Comparison of ENCODE assay signal across 7 mouse cellular contexts in the genomic region with DNA sequence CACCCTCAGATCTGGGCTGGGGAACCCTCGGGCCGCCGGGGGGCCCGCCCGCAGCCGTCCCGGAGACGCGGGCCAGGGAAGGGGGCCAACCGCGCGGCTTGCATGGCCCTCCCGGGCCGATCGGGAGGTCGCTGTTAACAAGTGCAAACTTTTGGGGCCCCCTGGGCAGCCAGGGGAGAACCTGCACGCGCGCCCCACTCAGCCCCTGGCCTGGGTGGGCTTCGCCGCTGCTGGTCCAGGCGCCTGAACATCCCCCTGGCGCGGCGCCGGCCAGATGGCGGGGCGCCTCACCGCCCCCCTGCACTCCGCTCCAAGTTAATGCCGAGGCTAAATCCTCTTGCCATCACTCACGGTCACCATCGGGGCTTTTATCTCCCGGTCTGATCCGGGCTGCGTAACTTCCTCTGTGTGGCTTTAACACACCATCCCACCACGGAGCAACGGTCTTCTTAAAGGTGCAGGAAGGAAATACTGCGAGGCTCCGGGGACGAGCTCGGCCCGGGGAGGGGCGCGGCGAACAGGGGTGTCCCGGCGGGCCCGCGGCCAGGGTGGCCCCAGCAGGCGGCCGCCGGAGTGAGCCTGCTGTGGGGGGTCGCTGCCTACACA. TPM values are rescaled to one million over a fixed set of nuclear protein-coding genes. Genes with fewer than 3 reads are reported as not detected.
DNase-seq lines count a peak whose midpoint lies in the region; ATAC-seq and TF ChIP-seq lines count a peak whose summit lies in the region.

A gene (minus strand): TSS at position 407 of the 606 bp plus-strand sequence.

- TF ChIP-seq POLR2A in MEL (IDR thresholded peaks at IDR 0.05; ENCODE audit: control insufficient read depth in 1 of 2, insufficient read depth in 1 of 2, low read depth in 1 of 2, low read length in 2 of 2, poor library complexity in 1 of 2), result peak; percentile 79 to 90

- H3K4me3 ChIP-seq in MEL (ENCODE audit: control insufficient read depth in 1 of 2, insufficient read depth in 1 of 2, low read depth in 2 of 2, low read length in 2 of 2), result peak within 1 kb of the TSS; percentile 80 to 81
- peak within 1 kb of the TSS; percentile 58 for H3K4me3 ChIP-seq in forebrain, embryonic 16.5 days (replicated peaks; ENCODE audit: low read length)
- H3K4me3 ChIP-seq in lung, embryonic 15.5 days, result peak within 1 kb of the TSS; percentile 63

- ATAC-seq in forebrain, embryonic 16.5 days, result peak; percentile 32
- ATAC-seq in hematopoietic stem cell, adult 5-6 weeks (replicated peaks in 1 of 2; ENCODE audit: insufficient read depth in 1 of 2, low FRiP score in 2 of 2, low TSS enrichment in 1 of 2, low read depth in 1 of 2, poor library complexity in 2 of 2, severe bottlenecking in 2 of 2), result peak; percentile 58 to 61; a peak in 3 of 4 replicates
- ATAC-seq in lung, embryonic 15.5 days (ENCODE audit: borderline replicate concordance, extremely low read depth, low FRiP score, low TSS enrichment), result peak; percentile 47

- H3K36me3 ChIP-seq in MEL (ENCODE audit: control insufficient read depth in 1 of 2, insufficient read depth in 2 of 2, low read length in 2 of 2), result no peaks in the 10 kb centered on the region
- H3K36me3 ChIP-seq in forebrain, embryonic 16.5 days (ENCODE audit: control insufficient read depth, insufficient read depth), result no peaks in the 10 kb centered on the region
- no peaks in the 10 kb centered on the region for H3K36me3 ChIP-seq in lung, embryonic 15.5 days

- peak; percentile 95 for DNase-seq in MEL (ENCODE audit: low read depth, low spot score)
- peak; percentile 75 for DNase-seq in adrenal gland, postnatal 10 days
- peak; percentile 41 to 53 for DNase-seq in layer of hippocampus, adult 8-10 months (ENCODE audit: low spot score in 2 of 2)
- peak; percentile 91 for DNase-seq in retina, adult 2 months (ENCODE audit: low read depth, low spot score)

- H3K9ac ChIP-seq in MEL (ENCODE audit: control insufficient read depth, low read depth, low read length, poor library complexity, severe bottlenecking), result peak within 1 kb of the TSS; percentile 86
- H3K9ac ChIP-seq in forebrain, embryonic 16.5 days (replicated peaks; ENCODE audit: low read depth, low read length), result peak within 1 kb of the TSS; percentile 65
- H3K9ac ChIP-seq in lung, embryonic 15.5 days, result peak within 1 kb of the TSS; percentile 45

- no peaks in the 10 kb centered on the region for H3K9me3 ChIP-seq in MEL (replicated peaks; ENCODE audit: insufficient read depth, low read length)
- no peaks in the 10 kb centered on the region for H3K9me3 ChIP-seq in forebrain, embryonic 16.5 days (ENCODE audit: control insufficient read depth, low read length)
- H3K9me3 ChIP-seq in lung, embryonic 15.5 days, result no peaks in the 10 kb centered on the region

- H3K27me3 ChIP-seq in MEL (ENCODE audit: control insufficient read depth in 1 of 2, insufficient read depth in 2 of 2, low read length in 2 of 2), result no peaks in the 10 kb centered on the region
- peaks cover 5% of the 10 kb centered on the region; the same call in 1 of the 2 replicates for H3K27me3 ChIP-seq in forebrain, embryonic 16.5 days (replicated peaks; ENCODE audit: control insufficient read depth, insufficient read depth, low read length)
- peaks cover 92% of the 10 kb centered on the region for H3K27me3 ChIP-seq in lung, embryonic 15.5 days

- H3K27ac ChIP-seq in MEL (ENCODE audit: control insufficient read depth, low read depth, low read length), result peak within 1 kb of the TSS; percentile 61
- H3K27ac ChIP-seq in forebrain, embryonic 16.5 days (ENCODE audit: low read length), result peak within 1 kb of the TSS; percentile 92
- no peak within 1 kb of the TSS for H3K27ac ChIP-seq in lung, embryonic 15.5 days

- no peak for TF ChIP-seq CTCF in MEL (IDR thresholded peaks at IDR 0.05 in 2 of 3, conservative IDR thresholded peaks at IDR 0.05 in 1 of 3; ENCODE audit: control insufficient read depth in 1 of 3, insufficient read depth in 1 of 3, low read depth in 2 of 3, low read length in 3 of 3, poor library complexity in 1 of 3, severe bottlenecking in 1 of 3)

- peaks cover 21% of the 10 kb centered on the region for H3K79me2 ChIP-seq in MEL (ENCODE audit: control insufficient read depth, insufficient read depth, low read length, poor library complexity)

- no peak for TF ChIP-seq RAD21 in MEL (IDR thresholded peaks at IDR 0.05; ENCODE audit: low read depth, low read length)

- H3K4me2 ChIP-seq in forebrain, embryonic 16.5 days (ENCODE audit: low read length), result peak within 1 kb of the TSS; percentile 81
- H3K4me2 ChIP-seq in lung, embryonic 15.5 days, result peak within 1 kb of the TSS; percentile 99

- TF ChIP-seq EP300 in MEL (IDR thresholded peaks at IDR 0.05; ENCODE audit: low read depth in 1 of 2, low read length in 2 of 2), result peak in 1 of 2 experiments; percentile 70; a peak in 2 of 4 replicates

- WGBS in forebrain, embryonic 16.5 days, result under 1% methylated on average over 54 of the region's 54 CpGs
- under 1% methylated on average over 52 of the region's 54 CpGs for WGBS in lung, embryonic 15.5 days

- 0 out of 4 replicates have a peak, but pooled peaks cover 0 to 5% of the 10 kb centered on the region in 2 experiments for H3K4me1 ChIP-seq in MEL (ENCODE audit: control insufficient read depth in 1 of 2, insufficient read depth in 2 of 2, low read length in 2 of 2)
- peaks cover 40% of the 10 kb centered on the region for H3K4me1 ChIP-seq in forebrain, embryonic 16.5 days (replicated peaks; ENCODE audit: control insufficient read depth, insufficient read depth, low read length)
- H3K4me1 ChIP-seq in lung, embryonic 15.5 days, result peaks cover 34% of the 10 kb centered on the region

TF ChIP-seq in MEL, 35 proteins besides CTCF, POLR2A, EP300 and RAD21:
- no peak for TF ChIP-seq TAL1 (IDR thresholded peaks at IDR 0.05; ENCODE audit: low read length)
- peak; percentile 43; the same call in 1 of the 2 replicates for TF ChIP-seq MAX (IDR thresholded peaks at IDR 0.05; ENCODE audit: low read length)
- peak; percentile 91 for TF ChIP-seq SIN3A (IDR thresholded peaks at IDR 0.05; ENCODE audit: low read length)
- no peak for TF ChIP-seq ZNF384 (IDR thresholded peaks at IDR 0.05; ENCODE audit: low read depth, low read length)
- peak; percentile 79 for TF ChIP-seq HCFC1 (IDR thresholded peaks at IDR 0.05; ENCODE audit: low read depth, low read length)
- TF ChIP-seq NELFE (IDR thresholded peaks at IDR 0.05; ENCODE audit: low read depth, low read length), result peak; percentile 84
- peak; percentile 74 for TF ChIP-seq ETS1 (IDR thresholded peaks at IDR 0.05; ENCODE audit: low read depth, low read length)
- TF ChIP-seq POLR2AphosphoS2 (IDR thresholded peaks at IDR 0.05; ENCODE audit: low read length), result peak; percentile 81
- TF ChIP-seq ELF1 (IDR thresholded peaks at IDR 0.05; ENCODE audit: low read depth, low read length), result 0 out of 2 replicates have a peak, but pooled peaks have one; percentile 45
- peak; percentile 66 for TF ChIP-seq MYB (IDR thresholded peaks at IDR 0.05; ENCODE audit: low read depth, low read length)
- no peak for TF ChIP-seq USF1 (IDR thresholded peaks at IDR 0.05; ENCODE audit: low read depth, low read length)
- TF ChIP-seq JUND (IDR thresholded peaks at IDR 0.05; ENCODE audit: low read depth, low read length), result no peak
- TF ChIP-seq POLR2AphosphoS5 (IDR thresholded peaks at IDR 0.05; ENCODE audit: borderline replicate concordance, low read depth, low read length), result no peak
- peak; percentile 92 for TF ChIP-seq TBP (IDR thresholded peaks at IDR 0.05; ENCODE audit: low read depth, low read length)
- peak; percentile 79 for TF ChIP-seq ZMIZ1 (IDR thresholded peaks at IDR 0.05; ENCODE audit: low read depth, low read length)
- TF ChIP-seq GATA1 (IDR thresholded peaks at IDR 0.05; ENCODE audit: low read depth, low read length), result peak; percentile 82
- no peak for TF ChIP-seq GABPA (IDR thresholded peaks at IDR 0.05; ENCODE audit: low read depth, low read length)
- TF ChIP-seq MXI1 (IDR thresholded peaks at IDR 0.05; ENCODE audit: low read depth, low read length), result peak; percentile 65; the same call in 1 of the 2 replicates
- TF ChIP-seq ZKSCAN1 (IDR thresholded peaks at IDR 0.05; ENCODE audit: low read depth, low read length), result no peak
- peak; percentile 67 for TF ChIP-seq TCF12 (IDR thresholded peaks at IDR 0.05; ENCODE audit: low read depth, low read length)
- 0 out of 2 replicates have a peak, but pooled peaks have one; percentile 5 for TF ChIP-seq BHLHE40 (IDR thresholded peaks at IDR 0.05; ENCODE audit: borderline replicate concordance, low read depth, low read length)
- no peak for TF ChIP-seq MYC (IDR thresholded peaks at IDR 0.05; ENCODE audit: low read depth, low read length)

RNA-seq across cellular contexts. Expression of the gene that starts here (rescaled TPM):
- 3.7 and 5.4 TPM in 2 replicates for total RNA-seq in MEL (2012; rRNA removed)
- 10 to 100 TPM in 1 of 2 experiments, not detected in 1; 19.1 TPM for polyA plus RNA-seq in MEL (2012; ENCODE audit: insufficient read depth in 1 of 2, insufficient read length in 2 of 2, low read depth in 1 of 2, low replicate concordance in 2 of 2, missing spikeins in 1 of 2)
- 10 to 100 TPM; 16.2 to 24.2 TPM for total RNA-seq in adrenal gland, postnatal 10 days (2021)
- polyA plus RNA-seq in forebrain, embryonic 16.5 days (2015; fragmentation: Nextera tagmentation; extraction: Ambion mirVana), result 9.1 and 10.3 TPM in 2 replicates
- 2.4 and 3.3 TPM in 2 replicates for total RNA-seq in hematopoietic stem cell, adult 5-6 weeks (2017)
- 100 to 1,000 TPM in 3 of 4 experiments, 10 to 100 TPM in 1; 94.3 to 106 (median 105) TPM for total RNA-seq in layer of hippocampus, adult 8-10 months (2022)
- polyA plus RNA-seq in lung, embryonic 15.5 days (2015; fragmentation: Nextera tagmentation; extraction: Ambion mirVana), result 0.46 and 0.69 TPM in 2 replicates

Comparison
In these comparisons a context has a peak if more than half of its experiments do, and no peak if none do; other contexts are left out.
1. Peak in ATAC-seq, H3K4me3 ChIP-seq, H3K9ac ChIP-seq and H3K4me2 ChIP-seq in lung, embryonic 15.5 days; RNA of the gene not detected or under 1 TPM.